Mouse (Mus musculus): Measurements from ENCODE around the gene Nol9.

DNA sequence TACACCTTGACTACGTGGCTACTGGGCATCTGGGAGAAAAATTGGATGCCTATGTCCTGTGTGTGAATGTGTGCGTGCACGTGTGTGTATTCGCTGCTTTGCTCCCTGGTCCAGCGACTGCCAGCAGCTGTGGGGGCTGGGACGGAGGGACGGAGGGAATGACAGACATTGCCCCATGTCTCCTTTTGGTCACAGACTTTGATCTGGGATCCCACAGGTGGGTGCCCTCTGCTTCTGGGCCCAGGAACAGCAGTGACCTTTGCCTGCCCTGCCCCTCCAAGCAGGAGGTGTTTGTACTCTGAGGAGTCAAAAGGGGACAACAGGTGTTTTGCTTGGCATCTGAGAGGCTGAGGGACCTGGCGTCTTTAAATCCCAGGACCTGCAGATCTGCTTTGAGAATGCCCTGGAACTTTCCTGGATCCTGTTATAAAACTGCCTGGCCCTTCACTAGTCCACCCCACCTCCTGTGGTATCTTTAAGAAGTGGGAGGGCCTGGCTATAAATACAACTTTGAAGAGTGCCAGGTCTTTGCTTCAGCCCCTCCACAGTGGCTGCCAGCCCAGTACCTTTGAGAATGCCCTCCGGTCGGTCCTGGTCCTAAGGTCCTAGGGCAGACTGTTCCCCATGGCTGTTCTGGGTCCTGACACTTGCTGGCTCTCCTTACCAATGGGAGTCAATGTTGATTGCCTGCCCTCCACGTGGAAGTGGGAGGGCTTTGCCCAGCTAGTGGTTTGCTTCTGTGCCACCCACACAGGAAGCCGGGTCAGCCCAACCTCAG is 25.9 kb upstream of the Nol9 start:
- TF ChIP-seq CTCF (IDR thresholded peaks at IDR 0.05; ENCODE audit: borderline replicate concordance, control insufficient read depth, extremely low read depth, insufficient read depth, low read length, poor library complexity): no peak
- no peak for TF ChIP-seq POLR2A (IDR thresholded peaks at IDR 0.05; ENCODE audit: control insufficient read depth, extremely low read depth, insufficient read depth, low read length, poor library complexity)
